Mouse (Mus musculus) heart, adult 2 months (tissue): ENCODE results near the gene Gm572.

ENCODE experiments used
- CTCF ChIP-seq: fragments of 200-600 bp; IDR thresholded peaks from 2 replicates; pipeline ENCODE4 v1.8.1; 2022; ENCODE audit warnings: antibody characterized with exemption, mild to moderate bottlenecking, moderate library complexity
- POLR2A ChIP-seq: fragments of 200-500 bp; IDR thresholded peaks from 2 replicates; pipeline ENCODE4 v1.6.1; 2011; ENCODE audit warnings: mild to moderate bottlenecking, low read depth, low read length, control low read depth; ENCODE audit not compliant: insufficient read depth

- TF ChIP-seq CTCF (no peak), POLR2A (no peak)
These were observed 33.3 kb upstream of the Gm572 start for GRCm38 (mm10) chr4:148609805-148610204.
